Mouse (Mus musculus): ENCODE measurements around the gene Naa38. TPM values are rescaled to one million over a fixed set of nuclear protein-coding genes. Genes with fewer than 3 reads are reported as not detected.
A peak's percentile ranks its signal among the peaks of the same experiment; 100 is the strongest.

Naa38 gene
- polyA plus RNA-seq, 1 experiment from 2014 or later: 136 TPM

- Histone ChIP-seq H3K4me1 (peaks cover 82% of the 10 kb centered on the region), H3K4me3 (peak overlapping the region; percentile 97), H3K27ac (peak overlapping the region; percentile 100), H3K9me3 (no peaks in the 10 kb centered on the region), H3K36me3 (replicated peaks) (peaks cover 24% of the 10 kb centered on the region), H3K27me3 (ENCODE audit: poor library complexity, severe bottlenecking) (no peaks in the 10 kb centered on the region)
- DNase-seq (ENCODE audit: extremely low spot score, low spot score): peak; percentile 77
- WGBS: under 1% methylated on average over 65 of the region's 106 CpGs
Measured at GRCm38 (mm10) chr11:69368356-69369214, 26.7 kb upstream of the Naa38 start.

- peaks cover 24% of the 10 kb centered on the region for H3K36me3 ChIP-seq (replicated peaks)
- 6% methylated on average over 14 of the region's 34 CpGs for WGBS
- peaks cover 78% of the 10 kb centered on the region for H3K4me1 ChIP-seq
- no peaks in the 10 kb centered on the region for H3K27me3 ChIP-seq (ENCODE audit: poor library complexity, severe bottlenecking)
- no peaks in the 10 kb centered on the region for H3K9me3 ChIP-seq
- DNase-seq (ENCODE audit: extremely low spot score, low spot score): peak; percentile 50
- H3K4me3 ChIP-seq: peak within 1 kb of the TSS; percentile 97
- peak within 1 kb of the TSS; percentile 100 for H3K27ac ChIP-seq
Measured at GRCm38 (mm10) chr11:69369215-69369989, 25.9 kb upstream of the Naa38 start, which contains the start of gene Chd3. TSS of gene Chd3 (minus strand) at chr11:69369406.

GRCm38 (mm10) chr11:69369990-69370816 is 25.1 kb upstream of the Naa38 start:
- Histone ChIP-seq H3K4me3 (peak overlapping the region; percentile 97), H3K36me3 (replicated peaks) (peaks cover 28% of the 10 kb centered on the region), H3K4me1 (peaks cover 70% of the 10 kb centered on the region), H3K27ac (peak overlapping the region; percentile 100), H3K27me3 (ENCODE audit: poor library complexity, severe bottlenecking) (no peaks in the 10 kb centered on the region), H3K9me3 (no peaks in the 10 kb centered on the region)
- WGBS: 41% methylated on average over 2 of the region's 2 CpGs
- no peak for DNase-seq (ENCODE audit: extremely low spot score, low spot score)

GRCm38 (mm10) chr11:69370817-69371215 is 24.5 kb upstream of the Naa38 start:
- Histone ChIP-seq H3K4me1 (peaks cover 64% of the 10 kb centered on the region), H3K4me3 (peak overlapping the region; percentile 97), H3K27ac (peak overlapping the region; percentile 83), H3K27me3 (ENCODE audit: poor library complexity, severe bottlenecking) (no peaks in the 10 kb centered on the region), H3K9me3 (no peaks in the 10 kb centered on the region), H3K36me3 (replicated peaks) (peaks cover 33% of the 10 kb centered on the region)
- WGBS: 16% methylated on average over 9 of the region's 9 CpGs
- no peak for DNase-seq (ENCODE audit: extremely low spot score, low spot score)

- Histone ChIP-seq H3K36me3 (replicated peaks) (peaks cover 33% of the 10 kb centered on the region), H3K4me1 (peaks cover 56% of the 10 kb centered on the region), H3K9me3 (no peaks in the 10 kb centered on the region), H3K27ac (peak overlapping the region; percentile 83), H3K27me3 (ENCODE audit: poor library complexity, severe bottlenecking) (no peaks in the 10 kb centered on the region), H3K4me3 (peak overlapping the region; percentile 97)
- WGBS: 42% methylated on average over 12 of the region's 12 CpGs
- no peak for DNase-seq (ENCODE audit: extremely low spot score, low spot score)
Measured at GRCm38 (mm10) chr11:69371601-69372000, 23.7 kb upstream of the Naa38 start.

DNA sequence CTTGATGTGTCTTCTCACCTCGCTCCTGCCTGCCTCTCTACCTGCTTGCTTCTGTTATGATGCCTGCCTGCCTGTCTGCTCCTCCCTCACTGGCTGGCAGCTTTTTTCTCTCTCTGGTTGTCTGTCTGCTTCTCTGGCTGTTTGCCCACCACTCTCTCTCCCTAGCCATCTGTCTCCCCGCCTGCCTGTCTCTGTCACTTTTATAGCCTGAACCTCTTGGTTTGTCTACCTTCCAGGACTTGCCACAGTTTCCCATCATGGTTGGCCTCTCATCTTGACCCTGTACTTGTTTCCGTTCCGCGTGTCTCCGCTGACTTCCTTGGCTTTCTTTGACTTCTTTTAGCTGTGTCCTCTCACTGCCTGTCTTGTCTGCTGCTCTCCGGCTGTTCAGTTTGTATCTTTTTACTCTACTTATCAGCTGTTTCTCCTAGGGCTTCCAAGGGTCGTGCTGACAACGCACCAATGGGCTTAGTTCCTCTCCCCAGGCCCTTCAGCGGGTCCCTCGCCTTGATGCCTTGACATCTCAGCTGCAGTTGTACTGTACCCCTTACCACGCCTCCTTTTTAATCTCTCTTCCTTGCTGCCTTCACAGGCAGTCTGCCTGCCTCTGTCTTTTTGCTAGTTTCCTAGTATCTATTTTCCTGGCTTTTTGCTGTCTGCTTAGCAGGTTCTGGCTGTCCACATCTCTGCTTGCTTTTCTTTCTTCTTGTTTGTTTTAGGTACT is 23.1 kb upstream of the Naa38 start:
- 68% methylated on average over 12 of the region's 12 CpGs for WGBS
- DNase-seq (ENCODE audit: extremely low spot score, low spot score): no peak
- Histone ChIP-seq H3K9me3 (no peaks in the 10 kb centered on the region), H3K27ac (peak overlapping the region; percentile 83), H3K4me1 (peaks cover 50% of the 10 kb centered on the region), H3K36me3 (replicated peaks) (peaks cover 33% of the 10 kb centered on the region), H3K27me3 (ENCODE audit: poor library complexity, severe bottlenecking) (no peaks in the 10 kb centered on the region), H3K4me3 (peak overlapping the region; percentile 97)

GRCm38 (mm10) chr11:69372780-69373170 is 22.5 kb upstream of the Naa38 start:
- Histone ChIP-seq H3K9me3 (no peaks in the 10 kb centered on the region), H3K27ac (no peak overlapping the region), H3K4me1 (peaks cover 45% of the 10 kb centered on the region), H3K36me3 (replicated peaks) (peaks cover 38% of the 10 kb centered on the region), H3K4me3 (no peak overlapping the region), H3K27me3 (ENCODE audit: poor library complexity, severe bottlenecking) (no peaks in the 10 kb centered on the region)
- no peak for DNase-seq (ENCODE audit: extremely low spot score, low spot score)
- WGBS: 65% methylated on average over 3 of the region's 3 CpGs

DNA sequence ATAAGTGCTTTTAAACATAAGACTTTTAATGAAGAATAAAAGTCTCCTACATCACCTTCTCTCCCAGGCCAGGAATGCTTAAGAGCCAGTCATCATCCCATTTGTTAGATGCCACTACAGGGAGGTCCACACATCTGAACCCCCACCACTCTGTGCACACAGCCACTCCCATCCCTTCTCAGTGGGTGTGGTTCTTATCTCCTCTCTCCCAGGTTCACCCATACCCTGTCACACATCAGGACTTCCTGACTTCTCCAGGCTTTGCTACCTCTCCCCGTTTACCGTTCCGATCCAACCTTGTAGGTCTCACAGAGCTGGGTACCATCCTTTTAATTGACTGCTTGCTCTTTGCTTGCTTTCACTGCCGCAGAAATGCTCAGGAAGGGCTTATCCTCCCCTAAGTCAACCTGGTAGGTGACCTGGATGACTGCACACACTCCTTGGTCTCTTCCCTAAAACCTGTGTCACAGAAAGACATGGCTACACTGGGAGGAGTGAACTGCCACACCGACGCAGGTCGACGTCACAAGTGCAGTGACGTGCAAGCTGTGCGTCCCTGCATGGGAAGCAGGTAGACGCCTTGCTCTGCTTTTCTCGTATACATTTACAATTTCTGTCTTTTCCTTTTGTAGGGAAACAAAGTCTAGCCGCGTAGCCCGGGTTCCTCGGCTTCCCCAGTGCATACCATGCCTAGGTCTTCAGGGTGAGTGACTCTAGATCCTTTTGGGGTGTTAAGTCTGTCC is 21.9 kb upstream of the Naa38 start:
- Histone ChIP-seq H3K4me3 (peak overlapping the region; percentile 3; the same call in 1 of the 2 replicates), H3K36me3 (replicated peaks) (peaks cover 43% of the 10 kb centered on the region), H3K27me3 (ENCODE audit: poor library complexity, severe bottlenecking) (no peaks in the 10 kb centered on the region), H3K27ac (0 out of 2 replicates have a peak overlapping the region, but pooled peaks have one; percentile 40), H3K4me1 (peaks cover 38% of the 10 kb centered on the region), H3K9me3 (no peaks in the 10 kb centered on the region)
- 93% methylated on average over 16 of the region's 16 CpGs for WGBS
- no peak for DNase-seq (ENCODE audit: extremely low spot score, low spot score)

DNA sequence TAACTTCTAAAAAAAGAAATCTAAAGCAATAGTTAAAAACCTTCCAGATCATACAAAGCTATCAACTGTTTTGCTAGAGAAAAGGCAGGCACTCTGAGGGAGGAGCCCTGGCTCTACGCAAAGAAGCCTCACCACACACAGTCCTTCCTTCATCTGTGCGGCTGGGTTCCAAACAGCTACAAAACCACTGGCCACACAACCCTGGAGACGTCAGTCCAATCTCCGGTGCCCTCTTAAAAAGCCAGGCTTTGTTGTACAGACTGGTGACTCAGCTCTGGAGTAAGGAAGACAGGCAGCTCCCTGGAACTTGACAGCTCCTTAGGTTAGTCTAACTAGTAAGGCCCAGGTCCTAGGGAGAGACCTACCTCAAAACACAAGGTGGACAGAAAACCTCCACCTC is 19.6 kb upstream of the Naa38 start:
- Histone ChIP-seq H3K27me3 (ENCODE audit: poor library complexity, severe bottlenecking) (no peaks in the 10 kb centered on the region), H3K27ac (no peak overlapping the region), H3K4me1 (peaks cover 21% of the 10 kb centered on the region), H3K9me3 (no peaks in the 10 kb centered on the region), H3K36me3 (replicated peaks) (peaks cover 48% of the 10 kb centered on the region), H3K4me3 (no peak overlapping the region)
- WGBS: 88% methylated on average over 4 of the region's 4 CpGs
- no peak for DNase-seq (ENCODE audit: extremely low spot score, low spot score)

DNA sequence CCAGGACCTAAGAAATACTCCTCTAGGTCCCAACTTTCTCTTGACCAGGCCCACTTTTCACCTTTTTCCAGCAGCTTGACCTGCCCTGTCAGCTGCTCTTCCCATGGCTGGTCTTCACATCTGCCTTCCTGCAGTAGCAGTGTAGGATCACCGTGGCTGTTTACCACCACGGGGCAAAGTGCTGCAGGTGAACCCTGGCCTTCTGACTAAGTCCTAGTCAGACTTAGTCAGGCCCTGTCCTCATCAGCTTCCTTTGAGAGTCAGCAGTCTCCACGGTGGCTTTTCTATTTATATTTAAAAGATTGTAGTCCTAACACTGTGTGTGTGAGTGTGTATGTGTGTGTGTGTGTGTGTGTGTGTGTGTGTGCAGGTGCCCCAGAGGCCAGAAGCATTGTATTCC is 17.5 kb upstream of the Naa38 start:
- no peak overlapping the region for H3K4me3 ChIP-seq
- H3K27me3 ChIP-seq (ENCODE audit: poor library complexity, severe bottlenecking): no peaks in the 10 kb centered on the region
- DNase-seq (ENCODE audit: extremely low spot score, low spot score): no peak
- H3K27ac ChIP-seq: no peak overlapping the region
- 82% methylated on average over 3 of the region's 3 CpGs for WGBS
- no peaks in the 10 kb centered on the region; the same call in 1 of the 2 replicates for H3K4me1 ChIP-seq
- no peaks in the 10 kb centered on the region for H3K9me3 ChIP-seq
- H3K36me3 ChIP-seq (replicated peaks): peaks cover 42% of the 10 kb centered on the region

DNA sequence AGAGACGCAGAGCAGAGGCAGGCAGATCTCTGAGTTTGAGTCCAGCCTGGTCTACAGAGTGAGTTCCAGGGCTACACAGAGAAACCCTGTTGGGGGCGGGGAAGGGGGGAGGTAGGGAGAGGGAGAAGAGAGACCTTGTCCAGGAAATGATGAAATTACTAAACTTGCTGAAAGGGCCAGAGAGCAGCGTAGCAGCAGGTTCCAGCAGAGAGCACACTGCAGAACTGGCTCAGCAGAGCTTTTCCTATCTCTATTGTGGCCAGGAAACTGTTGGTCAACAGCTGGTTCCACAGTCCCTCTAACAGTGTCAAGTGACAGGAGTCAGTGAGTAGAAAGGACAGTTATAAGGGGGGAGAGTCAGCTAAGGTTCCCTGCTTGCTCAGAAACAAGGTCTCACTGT is 15.7 kb upstream of the Naa38 start:
- H3K4me3 ChIP-seq: no peak overlapping the region
- no peaks in the 10 kb centered on the region for H3K9me3 ChIP-seq
- H3K4me1 ChIP-seq: no peaks in the 10 kb centered on the region
- DNase-seq (ENCODE audit: extremely low spot score, low spot score): no peak
- H3K36me3 ChIP-seq (replicated peaks): peaks cover 28% of the 10 kb centered on the region
- H3K27me3 ChIP-seq (ENCODE audit: poor library complexity, severe bottlenecking): no peaks in the 10 kb centered on the region
- WGBS: 87% methylated on average over 3 of the region's 3 CpGs
- H3K27ac ChIP-seq: no peak overlapping the region

Data from forebrain, embryonic 10.5 days (tissue).